Mouse (Mus musculus): ENCODE results near the gene Hace1. TPM values are rescaled to one million over a fixed set of nuclear protein-coding genes. Genes with fewer than 3 reads are reported as not detected.
A peak's percentile ranks its signal among the peaks of the same experiment; 100 is the strongest.
"Not testable (repeated sequence)": the region's sequence is repeated elsewhere in the genome, so short reads cannot be mapped to it uniquely, and the experiment has no call there.

Gene Hace1
- total RNA-seq (2021), result 1 to 10 TPM; 7.1 to 8.9 TPM
- 4.2 and 5.7 TPM in 2 replicates for polyA plus RNA-seq (2012; rRNA removed)
- long read RNA-seq, transcript Hace1-201 (24 exons, 3,785 nt), result major isoform, 9 of 13 reads
- long read RNA-seq, partial matches to known transcripts, result 1 of 13 reads
- long read RNA-seq, other reads (novel, unspliced or antisense), result 3 of 13 reads

DNA sequence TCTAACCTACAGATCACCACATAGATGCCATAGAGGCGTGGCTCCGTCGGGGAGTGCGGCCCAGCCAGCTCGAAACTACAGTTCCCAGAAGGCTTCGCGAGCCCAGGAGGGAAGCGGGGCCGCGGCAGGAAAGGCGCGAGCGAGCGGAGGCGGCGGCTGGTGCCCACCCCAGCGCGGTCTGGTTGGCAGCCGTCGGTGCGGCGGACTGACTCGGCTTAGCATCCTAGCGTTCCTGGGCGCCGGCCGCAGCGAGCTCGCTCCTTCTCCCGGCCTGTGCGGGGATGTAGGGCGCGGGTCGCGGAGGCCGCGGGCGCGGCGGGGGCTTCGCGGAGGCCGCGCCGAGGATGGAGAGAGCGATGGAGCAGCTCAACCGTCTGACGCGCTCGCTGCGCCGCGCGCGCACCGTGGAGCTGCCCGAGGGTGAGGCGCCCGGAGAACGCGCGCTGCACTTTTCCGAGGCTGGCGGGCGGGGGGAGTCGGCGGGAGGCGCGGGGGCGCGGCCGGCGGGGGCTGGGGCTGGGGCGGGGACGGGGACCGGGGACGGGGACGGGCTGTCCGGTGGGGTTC, at the start of gene Hace1:
TSS of gene Hace1 (plus strand) at position 99 of the 567 bp plus-strand sequence.
- 1% methylated on average over 75 of the region's 79 CpGs for WGBS
- Histone ChIP-seq H3K27me3 (ENCODE audit: control insufficient read depth, insufficient read depth, low read length) (no peaks in the 10 kb centered on the region), H3K27ac (peak within 1 kb of the TSS; percentile 89), H3K79me2 (replicated peaks; ENCODE audit: control insufficient read depth, insufficient read depth, low read length) (peaks cover 2% of the 10 kb centered on the region; the same call in 1 of the 2 replicates), H3K4me1 (ENCODE audit: control insufficient read depth, insufficient read depth, low read length) (no peaks in the 10 kb centered on the region), H3K36me3 (ENCODE audit: control insufficient read depth, insufficient read depth, low read length) (no peaks in the 10 kb centered on the region), H3K9ac (ENCODE audit: low read depth, low read length) (peak within 1 kb of the TSS; percentile 85), H3K4me3 (peak within 1 kb of the TSS; percentile 83)
- intact Hi-C loops (cut with DNase I), result no loop called here
- TF ChIP-seq POLR2A (IDR thresholded peaks at IDR 0.05; ENCODE audit: insufficient read depth, low read depth, low read length) (peak; percentile 50), CTCF (IDR thresholded peaks at IDR 0.05) (no peak)
- DNase-seq, result peak; percentile 87 to 89

GRCm38 (mm10) chr10:45537334-45537733, 40.3 kb upstream of the Hace1 start:
- H3K27ac ChIP-seq; DNase-seq; H3K36me3 ChIP-seq (ENCODE audit: control insufficient read depth, insufficient read depth, low read length); H3K4me3 ChIP-seq; H3K4me1 ChIP-seq (ENCODE audit: control insufficient read depth, insufficient read depth, low read length); H3K79me2 ChIP-seq (replicated peaks; ENCODE audit: control insufficient read depth, insufficient read depth, low read length); intact Hi-C loops (cut with DNase I); H3K27me3 ChIP-seq (ENCODE audit: control insufficient read depth, insufficient read depth, low read length); H3K9ac ChIP-seq (ENCODE audit: low read depth, low read length): not testable (repeated sequence)
- WGBS, result 94% methylated on average over 16 of the region's 16 CpGs

DNA sequence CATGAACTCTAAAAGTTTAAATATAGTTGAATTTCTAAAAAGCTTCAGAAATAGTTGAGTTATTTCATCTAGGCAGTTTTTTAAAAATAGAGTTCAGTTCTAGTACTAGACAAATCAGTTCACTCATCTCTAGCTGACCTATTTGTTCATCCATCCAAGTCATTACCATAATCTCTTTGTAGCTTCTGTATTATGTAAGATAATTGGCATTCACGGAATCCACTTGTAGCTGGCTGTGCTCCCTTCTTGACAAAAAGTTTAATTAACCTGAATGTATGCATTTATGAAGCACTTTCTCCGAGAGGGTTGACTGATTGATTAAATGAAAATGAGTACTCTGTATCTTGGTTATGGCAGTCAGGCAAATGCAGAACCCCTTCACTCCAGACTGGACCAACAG, 34.9 kb upstream of the Hace1 start:
- H3K36me3 ChIP-seq (ENCODE audit: control insufficient read depth, insufficient read depth, low read length), result no peaks in the 10 kb centered on the region
- no peaks in the 10 kb centered on the region for H3K79me2 ChIP-seq (replicated peaks; ENCODE audit: control insufficient read depth, insufficient read depth, low read length)
- intact Hi-C loops (cut with DNase I), result no loop called here
- 56% methylated on average over 2 of the region's 2 CpGs for WGBS
- H3K27me3 ChIP-seq (ENCODE audit: control insufficient read depth, insufficient read depth, low read length), result no peaks in the 10 kb centered on the region
- no peaks in the 10 kb centered on the region for H3K4me1 ChIP-seq (ENCODE audit: control insufficient read depth, insufficient read depth, low read length)
- DNase-seq, result no peak
- no peak overlapping the region for H3K9ac ChIP-seq (ENCODE audit: low read depth, low read length)
- no peak overlapping the region for H3K27ac ChIP-seq
- H3K4me3 ChIP-seq, result no peak overlapping the region
- no peak for TF ChIP-seq POLR2A (IDR thresholded peaks at IDR 0.05; ENCODE audit: insufficient read depth, low read depth, low read length)
- TF ChIP-seq CTCF (IDR thresholded peaks at IDR 0.05), result no peak
- no peak for TF ChIP-seq EP300 (IDR thresholded peaks at IDR 0.05; ENCODE audit: insufficient read depth, low read depth, low read length)

DNA sequence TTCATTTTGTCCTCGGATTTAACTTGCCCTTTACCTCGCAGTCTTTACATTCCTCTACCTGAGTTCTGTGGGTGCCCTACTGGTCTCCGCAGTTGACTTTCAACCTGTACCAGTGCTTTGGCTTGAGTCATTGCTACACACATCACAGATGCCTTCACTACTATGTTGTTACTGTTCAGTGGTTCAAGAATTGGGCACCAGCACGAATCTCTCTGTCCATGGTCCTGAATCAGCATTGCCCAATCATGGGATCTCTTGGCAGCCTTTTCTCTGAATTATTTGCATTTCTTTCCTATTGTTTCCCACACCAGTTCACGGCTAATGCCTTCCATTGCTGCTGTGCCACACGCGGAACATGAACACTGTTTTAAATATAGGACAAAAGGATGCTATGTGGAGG, 30.8 kb upstream of the Hace1 start:
- H3K9ac ChIP-seq (ENCODE audit: low read depth, low read length), result no peak overlapping the region
- WGBS, result 36% methylated on average over 7 of the region's 7 CpGs
- no peaks in the 10 kb centered on the region for H3K36me3 ChIP-seq (ENCODE audit: control insufficient read depth, insufficient read depth, low read length)

GRCm38 (mm10) chr10:45578298-45578821, 731 bp downstream of the Hace1 start:
- H3K27ac ChIP-seq, result peak overlapping the region; percentile 89
- intact Hi-C loops (cut with DNase I), result no loop called here

More for the DNA sequence above, 30.8 kb upstream of the Hace1 start:
- no peak overlapping the region for H3K27ac ChIP-seq
- intact Hi-C loops (cut with DNase I), result no loop called here
- no peaks in the 10 kb centered on the region for H3K79me2 ChIP-seq (replicated peaks; ENCODE audit: control insufficient read depth, insufficient read depth, low read length)
- peak in 1 of 2 experiments; percentile 19 for DNase-seq
- H3K4me3 ChIP-seq, result no peak overlapping the region
- no peaks in the 10 kb centered on the region for H3K27me3 ChIP-seq (ENCODE audit: control insufficient read depth, insufficient read depth, low read length)
- no peaks in the 10 kb centered on the region for H3K4me1 ChIP-seq (ENCODE audit: control insufficient read depth, insufficient read depth, low read length)
- no peak for TF ChIP-seq POLR2A (IDR thresholded peaks at IDR 0.05; ENCODE audit: insufficient read depth, low read depth, low read length)
- no peak for TF ChIP-seq CTCF (IDR thresholded peaks at IDR 0.05)
- no peak for TF ChIP-seq EP300 (IDR thresholded peaks at IDR 0.05; ENCODE audit: insufficient read depth, low read depth, low read length)

DNA sequence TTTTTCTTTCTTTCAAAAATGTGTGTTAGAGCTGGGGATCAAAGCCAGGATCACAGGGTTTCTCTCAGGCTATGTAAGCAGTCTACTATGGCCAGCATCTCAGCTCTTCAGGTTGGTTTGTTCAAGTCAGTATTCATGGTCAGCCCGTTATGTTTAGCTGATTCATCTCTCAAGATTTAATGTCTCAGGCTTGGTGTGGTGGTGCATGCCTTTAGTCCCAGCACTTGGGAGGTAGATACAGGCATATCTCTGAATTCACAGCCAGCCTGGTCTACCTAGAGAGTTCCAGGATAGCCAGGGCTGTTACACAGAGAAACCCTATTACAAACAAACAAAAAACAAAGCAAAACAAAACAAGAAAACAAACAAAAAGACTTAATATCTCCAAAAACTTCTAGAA, 5.7 kb downstream of the Hace1 start:
- Histone ChIP-seq H3K79me2 (replicated peaks; ENCODE audit: control insufficient read depth, insufficient read depth, low read length) (peaks cover 2% of the 10 kb centered on the region; the same call in 1 of the 2 replicates), H3K9ac (ENCODE audit: low read depth, low read length) (no peak overlapping the region), H3K4me1 (ENCODE audit: control insufficient read depth, insufficient read depth, low read length) (no peaks in the 10 kb centered on the region), H3K27ac (no peak overlapping the region), H3K4me3 (no peak overlapping the region), H3K36me3 (ENCODE audit: control insufficient read depth, insufficient read depth, low read length) (no peaks in the 10 kb centered on the region), H3K27me3 (ENCODE audit: control insufficient read depth, insufficient read depth, low read length) (no peaks in the 10 kb centered on the region)
- WGBS, result 72% methylated on average over 1 of the region's 1 CpGs
- DNase-seq, result no peak
- intact Hi-C loops (cut with DNase I), result no loop called here
- TF ChIP-seq POLR2A (IDR thresholded peaks at IDR 0.05; ENCODE audit: insufficient read depth, low read depth, low read length) (no peak), EP300 (IDR thresholded peaks at IDR 0.05; ENCODE audit: insufficient read depth, low read depth, low read length) (no peak), CTCF (IDR thresholded peaks at IDR 0.05) (no peak)

More at GRCm38 (mm10) chr10:45578298-45578821, 731 bp downstream of the Hace1 start:
- under 1% methylated on average over 23 of the region's 23 CpGs for WGBS
- Histone ChIP-seq H3K4me3 (peak overlapping the region; percentile 83), H3K27me3 (ENCODE audit: control insufficient read depth, insufficient read depth, low read length) (no peaks in the 10 kb centered on the region), H3K9ac (ENCODE audit: low read depth, low read length) (peak overlapping the region; percentile 85), H3K4me1 (ENCODE audit: control insufficient read depth, insufficient read depth, low read length) (no peaks in the 10 kb centered on the region), H3K36me3 (ENCODE audit: control insufficient read depth, insufficient read depth, low read length) (no peaks in the 10 kb centered on the region), H3K79me2 (replicated peaks; ENCODE audit: control insufficient read depth, insufficient read depth, low read length) (peaks cover 2% of the 10 kb centered on the region; the same call in 1 of the 2 replicates)
- DNase-seq, result no peak
- TF ChIP-seq EP300 (IDR thresholded peaks at IDR 0.05; ENCODE audit: insufficient read depth, low read depth, low read length) (no peak), POLR2A (IDR thresholded peaks at IDR 0.05; ENCODE audit: insufficient read depth, low read depth, low read length) (no peak), CTCF (IDR thresholded peaks at IDR 0.05) (no peak)
